Mouse (Mus musculus) Patski (cell line): Measurements from ENCODE around the gene Dexi. TPM values are rescaled to one million over a fixed set of nuclear protein-coding genes. Genes with fewer than 3 reads are reported as not detected.

Experiments used
- ATAC-seq: fragments of 100-300 bp; one replicate; pipeline ENCODE4 v1.8.0; 2021
- CTCF ChIA-PET: fragments of 350-600 bp; sonication (Branson Sonifier 250); formaldehyde crosslinking; loops from one replicate; lab custom pipeline; 2022; ENCODE audit warnings: inconsistent platforms; lab: Charles Lee
- POLR2A ChIA-PET: fragments of 350-600 bp; sonication (Branson Sonifier 250); formaldehyde crosslinking; loops from one replicate; lab custom pipeline; 2022; ENCODE audit warnings: antibody characterized with exemption, inconsistent platforms; lab: Charles Lee
- DNase-seq: peaks from one replicate; pipeline ENCODE4 v3.0.0-alpha.2; 2011; ENCODE audit warnings: low read depth, low spot score
- H3K27me3 ChIP-seq: fragments of 371-371 bp; one replicate; pipeline ENCODE4 v1.5.1; 2021
- CTCF ChIP-seq: fragments of 100-300 bp; IDR thresholded peaks from one replicate; pipeline ENCODE4 v1.5.1; 2021
- in situ Hi-C: fragments of 300-500 bp; cut with MboI; formaldehyde crosslinking; loops from 3 replicates; pipeline ENCODE4 v1.11.1; 2018; ENCODE audit warnings: low pct_unique_long_range_greater_than_20kb, mixed read lengths
- polyA plus RNA-seq: library from polyadenylated mRNA; unstranded; gene quantifications from one replicate; pipeline ENCODE4 v1.2.3, GENCODE M21; 2021

Gene Dexi
- polyA plus RNA-seq: 23.5 TPM

GRCm38 (mm10) chr16:10542698-10543365 is at the start of gene Dexi:
Gene Dexi, minus strand, starts transcription at chr16:10543054.
- ChIA-PET CTCF (interaction anchor here (1.2 kb wide), 2 partner anchors 20 to 77 kb away, joined by 3 to 4 read pairs; no protein-coding TSS in a partner anchor), POLR2A (interaction anchor here (0.8 kb wide), 1 partner anchor 17 kb away, joined by 3 read pairs; no protein-coding TSS in a partner anchor)
- ATAC-seq: peak; percentile 96
- no peak for TF ChIP-seq CTCF
- H3K27me3 ChIP-seq: no peaks in the 10 kb centered on the region
- DNase-seq: peak; percentile 77
- in situ Hi-C loops: no loop called here

GRCm38 (mm10) chr16:10586546-10586945 is 43.7 kb upstream of the Dexi start:
- DNase-seq: no peak
- H3K27me3 ChIP-seq: no peaks in the 10 kb centered on the region
- ChIA-PET POLR2A (no interaction called here), CTCF (interaction anchor here (1.6 kb wide), 1 partner anchor 12 kb away, joined by 7 read pairs; no protein-coding TSS in a partner anchor)
- in situ Hi-C loops: no loop called here
- peak; percentile 38 for TF ChIP-seq CTCF
- no peak for ATAC-seq

GRCm38 (mm10) chr16:10585165-10585564 is 42.3 kb upstream of the Dexi start:
- no peaks in the 10 kb centered on the region for H3K27me3 ChIP-seq
- no peak for TF ChIP-seq CTCF
- in situ Hi-C loops: no loop called here
- ChIA-PET POLR2A (no interaction called here), CTCF (no interaction called here)
- no peak for ATAC-seq
- no peak for DNase-seq

GRCm38 (mm10) chr16:10581234-10581898 is 38.5 kb upstream of the Dexi start:
- ATAC-seq: no peak
- no peak for TF ChIP-seq CTCF
- DNase-seq: no peak
- in situ Hi-C loops: no loop called here
- POLR2A ChIA-PET: no interaction called here
- CTCF ChIA-PET: no interaction called here
- H3K27me3 ChIP-seq: no peaks in the 10 kb centered on the region

- ATAC-seq (no peak), DNase-seq (no peak)
- H3K27me3 ChIP-seq: no peaks in the 10 kb centered on the region
- CTCF ChIA-PET: interaction anchor here (1.2 to 1.8 kb wide), 2 partner anchors 8 to 12 kb away, joined by 4 to 6 read pairs; no protein-coding TSS in a partner anchor
- TF ChIP-seq CTCF: no peak
- POLR2A ChIA-PET: no interaction called here
- in situ Hi-C loops: no loop called here
Measured at GRCm38 (mm10) chr16:10578376-10578775, 35.5 kb upstream of the Dexi start.

- no peak for TF ChIP-seq CTCF
- no peak for ATAC-seq
- CTCF ChIA-PET: interaction anchor here (1.2 kb wide), 1 partner anchor 46 kb away, joined by 3 read pairs; no protein-coding TSS in a partner anchor
- no peak for DNase-seq
- in situ Hi-C loops: no loop called here
- POLR2A ChIA-PET: no interaction called here
- no peaks in the 10 kb centered on the region for H3K27me3 ChIP-seq
Measured at GRCm38 (mm10) chr16:10577548-10577947, 34.7 kb upstream of the Dexi start.

GRCm38 (mm10) chr16:10575915-10576314 is 33.1 kb upstream of the Dexi start:
- no peaks in the 10 kb centered on the region for H3K27me3 ChIP-seq
- in situ Hi-C loops: no loop called here
- CTCF ChIA-PET: interaction anchor here (0.9 to 1.6 kb wide), 2 partner anchors 10 to 19 kb away, joined by 3 to 8 read pairs; no protein-coding TSS in a partner anchor
- no peak for TF ChIP-seq CTCF
- POLR2A ChIA-PET: no interaction called here
- DNase-seq (no peak), ATAC-seq (no peak)

- DNase-seq: no peak
- H3K27me3 ChIP-seq: no peaks in the 10 kb centered on the region
- ChIA-PET CTCF (interaction anchor here (0.8 to 1.6 kb wide), 5 partner anchors 9 to 293 kb away, joined by 3 to 8 read pairs (median 3); no protein-coding TSS in a partner anchor), POLR2A (no interaction called here)
- TF ChIP-seq CTCF: no peak
- peak; percentile 40 for ATAC-seq
- in situ Hi-C loops: loop anchor here (5.0 to 25.0 kb wide), 2 partner anchors 212 to 462 kb away; partner anchors contain the start of genes Socs1 and Tnp2
Measured at GRCm38 (mm10) chr16:10574936-10575335, 32.1 kb upstream of the Dexi start.

GRCm38 (mm10) chr16:10571820-10572219 is 29.0 kb upstream of the Dexi start:
- no peak for DNase-seq
- no peak for ATAC-seq

GRCm38 (mm10) chr16:10570708-10571107 is 27.9 kb upstream of the Dexi start:
- ChIA-PET CTCF (interaction anchor here (0.6 to 2.3 kb wide), 14 partner anchors 8 to 298 kb away, joined by 3 to 10 read pairs (median 4); no protein-coding TSS in a partner anchor), POLR2A (no interaction called here)
- in situ Hi-C loops: loop anchor here (5.0 to 25.0 kb wide), 2 partner anchors 217 to 467 kb away; partner anchors contain the start of genes Socs1 and Tnp2
- peak; percentile 89 for TF ChIP-seq CTCF
- ATAC-seq: peak; percentile 48
- no peak for DNase-seq
- no peaks in the 10 kb centered on the region for H3K27me3 ChIP-seq

More at GRCm38 (mm10) chr16:10571820-10572219, 29.0 kb upstream of the Dexi start:
- ChIA-PET POLR2A (interaction anchor here (0.5 kb wide), 1 partner anchor 198 kb away, joined by 3 read pairs; no protein-coding TSS in a partner anchor), CTCF (interaction anchor here (0.9 to 1.7 kb wide), 12 partner anchors 8 to 602 kb away, joined by 3 to 11 read pairs (median 3); no protein-coding TSS in a partner anchor)
- H3K27me3 ChIP-seq: no peaks in the 10 kb centered on the region
- in situ Hi-C loops: loop anchor here (5.0 to 25.0 kb wide), 2 partner anchors 215 to 465 kb away; partner anchors contain the start of genes Socs1 and Tnp2
- peak; percentile 71 for TF ChIP-seq CTCF
